Mouse (Mus musculus) lung, postnatal 0 days (tissue): Measurements from ENCODE around the gene Mmab.

Source experiments
- CTCF ChIP-seq: IDR thresholded peaks from 2 replicates; pipeline ENCODE4 v1.5.1; 2016; ENCODE audit warnings: antibody characterized with exemption, mild to moderate bottlenecking
- EP300 ChIP-seq: IDR thresholded peaks from 2 replicates; pipeline ENCODE4 v1.6.1; 2016; ENCODE audit warnings: antibody characterized with exemption, mild to moderate bottlenecking, control low read depth

- TF ChIP-seq CTCF (no peak), EP300 (no peak)
These were observed 13.2 kb upstream of the Mmab start for GRCm38 (mm10) chr5:114456995-114457605.
